Mouse (Mus musculus) stomach, postnatal 0 days (tissue): ENCODE data around the gene Krtap9-5.

Experiments
- CTCF ChIP-seq: IDR thresholded peaks from 2 replicates; pipeline ENCODE4 v1.5.1; 2016; ENCODE audit warnings: antibody characterized with exemption, low read depth, mild to moderate bottlenecking, moderate library complexity
- EP300 ChIP-seq: optimal IDR thresholded peaks from 2 replicates; pipeline ENCODE3; 2016; ENCODE audit warnings: antibody characterized with exemption

GRCm38 (mm10) chr11:99948175-99948574 is at the start of gene Krtap9-5:
- TF ChIP-seq CTCF (no peak), EP300 (no peak)
